ENCODE assay signal across 9 mouse cellular contexts in the genomic region with DNA sequence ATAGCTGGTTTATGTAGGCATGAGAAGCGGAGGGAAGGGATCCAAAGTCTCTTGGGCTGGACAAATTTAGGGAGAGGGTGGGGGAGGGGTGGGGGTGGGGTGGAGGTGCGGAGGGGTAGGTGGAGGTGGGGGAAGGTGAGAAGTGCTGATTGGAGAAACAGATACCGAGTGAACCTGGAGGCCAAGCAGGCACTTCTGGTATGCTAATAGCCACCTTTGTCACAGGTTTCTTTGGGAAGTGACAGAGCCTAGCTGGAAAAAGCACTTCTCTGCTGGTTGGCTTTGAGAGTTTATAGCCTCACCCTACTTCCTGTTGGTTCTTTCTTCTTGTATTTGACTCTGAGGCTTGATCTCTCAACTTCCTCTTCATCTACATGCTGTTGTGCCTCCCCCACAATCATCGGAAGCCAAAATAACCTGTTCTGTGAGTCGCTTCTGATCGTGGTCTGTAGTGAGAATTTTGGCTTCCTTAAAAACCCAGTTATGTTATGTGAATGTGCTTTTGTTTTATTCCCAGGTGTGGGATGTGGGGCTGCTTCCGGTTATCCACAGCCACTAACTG. TPM values are rescaled to one million over a fixed set of nuclear protein-coding genes. Genes with fewer than 3 reads are reported as not detected.
DNase-seq lines count a peak whose midpoint lies in the region; ATAC-seq and TF ChIP-seq lines count a peak whose summit lies in the region.
"Had no signal": no experiment of that assay in that cellular context is flagged by ENCODE, and none has a peak within 500 bp of the region (broad histone marks: within the 10 kb centered on the region; RNA-seq: fewer than 3 reads in every experiment).

No protein-coding gene starts in this region.

- no peak overlapping the region for H3K9ac ChIP-seq in heart, embryonic 11.5 days (ENCODE audit: low read depth, low read length)
- no peak overlapping the region for H3K9ac ChIP-seq in embryonic facial prominence, embryonic 15.5 days
- H3K9ac ChIP-seq: midbrain, embryonic 15.5 days had no signal

- TF ChIP-seq CTCF in gastrocnemius, adult 2 months (IDR thresholded peaks at IDR 0.05), result no peak

- no peak for ATAC-seq in heart, embryonic 11.5 days (replicated peaks; ENCODE audit: insufficient number of reproducible peaks, low FRiP score, low TSS enrichment)
- ATAC-seq in CD4-positive, CD25-positive, alpha-beta regulatory T cell, adult 4 months, result peak; percentile 97
- ATAC-seq in embryonic facial prominence, embryonic 15.5 days (ENCODE audit: insufficient number of reproducible peaks, low FRiP score, low TSS enrichment, low read depth), result no peak
- ATAC-seq: midbrain, embryonic 15.5 days had no signal

- no peaks in the 10 kb centered on the region for H3K9me3 ChIP-seq in heart, embryonic 11.5 days (replicated peaks; ENCODE audit: control insufficient read depth, low read length)
- no peaks in the 10 kb centered on the region for H3K9me3 ChIP-seq in embryonic facial prominence, embryonic 15.5 days (replicated peaks)
- H3K9me3 ChIP-seq: midbrain, embryonic 15.5 days had no signal

- no peaks in the 10 kb centered on the region for H3K36me3 ChIP-seq in heart, embryonic 11.5 days (ENCODE audit: control insufficient read depth, insufficient read depth, low read length)
- no peaks in the 10 kb centered on the region for H3K36me3 ChIP-seq in embryonic facial prominence, embryonic 15.5 days
- H3K36me3 ChIP-seq: midbrain, embryonic 15.5 days had no signal

- no peaks in the 10 kb centered on the region for H3K27me3 ChIP-seq in heart, embryonic 11.5 days (ENCODE audit: control insufficient read depth, insufficient read depth, low read length)
- H3K27me3 ChIP-seq in embryonic facial prominence, embryonic 15.5 days, result no peaks in the 10 kb centered on the region
- H3K27me3 ChIP-seq: midbrain, embryonic 15.5 days had no signal

- no peaks in the 10 kb centered on the region for H3K4me1 ChIP-seq in heart, embryonic 11.5 days (ENCODE audit: control insufficient read depth, insufficient read depth, low read length)
- H3K4me1 ChIP-seq in embryonic facial prominence, embryonic 15.5 days, result 0 out of 2 replicates have a peak, but pooled peaks cover 5% of the 10 kb centered on the region
- H3K4me1 ChIP-seq: midbrain, embryonic 15.5 days had no signal

- H3K4me2 ChIP-seq in heart, embryonic 11.5 days, result 0 out of 2 replicates have a peak overlapping the region, but pooled peaks have one; percentile 27
- H3K4me2 ChIP-seq in embryonic facial prominence, embryonic 15.5 days (replicated peaks), result peak overlapping the region; percentile 21; the same call in 1 of the 2 replicates
- H3K4me2 ChIP-seq: midbrain, embryonic 15.5 days had no signal

- no peak for DNase-seq in heart, adult 8-10 months (ENCODE audit: low spot score)
- peak; percentile 79 for DNase-seq in naive thymus-derived CD4-positive, alpha-beta T cell, adult 2 months (ENCODE audit: low read depth)
- DNase-seq in gastrocnemius, adult 2 months, result no peak
- DNase-seq in left cerebral cortex, postnatal 25 days (ENCODE audit: low spot score in 2 of 2), result no peak
- no peak for DNase-seq in gastrocnemius, postnatal 25 days

- WGBS in heart, embryonic 11.5 days (ENCODE audit: insufficient replicate concordance), result 15% methylated on average over 7 of the region's 7 CpGs
- 22% methylated on average over 7 of the region's 7 CpGs for WGBS in embryonic facial prominence, embryonic 15.5 days

- intact Hi-C loops in gastrocnemius, adult 2 months (cut with DNase I), result no loop called here
- intact Hi-C loops in left cerebral cortex, postnatal 25 days (cut with DNase I), result no loop called here

- H3K27ac ChIP-seq in heart, embryonic 11.5 days (ENCODE audit: low read depth, low read length), result no peak overlapping the region
- H3K27ac ChIP-seq in embryonic facial prominence, embryonic 15.5 days (replicated peaks), result peak overlapping the region; percentile 66
- H3K27ac ChIP-seq in gastrocnemius, adult 2 months, result no peak overlapping the region
- H3K27ac ChIP-seq: midbrain, embryonic 15.5 days had no signal

- H3K4me3 ChIP-seq in heart, embryonic 11.5 days (ENCODE audit: low read depth, low read length), result no peak overlapping the region
- H3K4me3 ChIP-seq in embryonic facial prominence, embryonic 15.5 days (replicated peaks), result no peak overlapping the region
- no peak overlapping the region for H3K4me3 ChIP-seq in gastrocnemius, adult 2 months
- H3K4me3 ChIP-seq: midbrain, embryonic 15.5 days had no signal

RNA-seq across cellular contexts. Expression of a gene that starts 1.7 kb away (rescaled TPM):
- 48.0 and 50.5 TPM in 2 replicates for polyA plus RNA-seq in heart, embryonic 11.5 days (2014; fragmentation: Nextera tagmentation; extraction: Ambion mirVana)
- total RNA-seq in heart, adult 8-10 months (2022), result 1 to 10 TPM; 5.5 to 8.5 (median 7.6) TPM
- polyA plus RNA-seq in CD4-positive, CD25-positive, alpha-beta regulatory T cell, adult 4 months (2017; shearing (Covaris generic)), result 10 to 100 TPM; 15.2 to 15.8 TPM
- 47.0 and 49.9 TPM in 2 replicates for polyA plus RNA-seq in embryonic facial prominence, embryonic 15.5 days (2015; fragmentation: Nextera tagmentation; extraction: Ambion mirVana)
- 1 to 10 TPM; 5.2 to 7.4 TPM for total RNA-seq in gastrocnemius, adult 2 months (2021)
- 100 to 1,000 TPM; 213 to 226 TPM for total RNA-seq in left cerebral cortex, postnatal 25 days (2021)
- 1 to 10 TPM; 5.7 to 6.5 TPM for total RNA-seq in gastrocnemius, postnatal 25 days (2021)

Comparison
In these comparisons a context has a peak if more than half of its experiments do, and no peak if none do; other contexts are left out.
1. RNA of a gene that starts 1.7 kb away (total RNA-seq): 213 to 226 TPM in left cerebral cortex, postnatal 25 days; 5.5 to 8.5 TPM in heart, adult 8-10 months, 5.2 to 7.4 TPM in gastrocnemius, adult 2 months and 5.7 to 6.5 TPM in gastrocnemius, postnatal 25 days; every median in the first group is over 10 times any median in the second.